8 mouse cellular contexts compared by ENCODE assay signal in genomic region chr3:9610426-9610825, GRCm38 (mm10). TPM values are rescaled to one million over a fixed set of nuclear protein-coding genes. Genes with fewer than 3 reads are reported as not detected.
DNase-seq lines count a peak whose midpoint lies in the region; ATAC-seq and TF ChIP-seq lines count a peak whose summit lies in the region.
"Had no signal": no experiment of that assay in that cellular context is flagged by ENCODE, and none has a peak within 500 bp of the region (broad histone marks: within the 10 kb centered on the region; RNA-seq: fewer than 3 reads in every experiment).

No protein-coding gene starts in this region.

- peaks cover 15% of the 10 kb centered on the region for H3K27me3 ChIP-seq in forebrain, embryonic 12.5 days
- no peaks in the 10 kb centered on the region; the same call in 1 of the 2 replicates for H3K27me3 ChIP-seq in limb, embryonic 10.5 days (ENCODE audit: low read depth, poor library complexity, severe bottlenecking)
- no peaks in the 10 kb centered on the region for H3K27me3 ChIP-seq in neural tube, embryonic 15.5 days (replicated peaks)

- H3K4me3 ChIP-seq in layer of hippocampus, adult 2 months: peak overlapping the region; percentile 50; the same call in 1 of the 2 replicates
- peak overlapping the region; percentile 84; the same call in 1 of the 2 replicates for H3K4me3 ChIP-seq in forebrain, embryonic 12.5 days (replicated peaks)
- peak overlapping the region; percentile 91 for H3K4me3 ChIP-seq in limb, embryonic 10.5 days
- H3K4me3 ChIP-seq in neural tube, embryonic 15.5 days (replicated peaks): peak overlapping the region; percentile 58

- WGBS in forebrain, embryonic 12.5 days: 88% methylated on average over 2 of the region's 2 CpGs
- 89% methylated on average over 2 of the region's 2 CpGs for WGBS in limb, embryonic 10.5 days
- WGBS in neural tube, embryonic 15.5 days: 86% methylated on average over 2 of the region's 2 CpGs

- H3K4me1 ChIP-seq in forebrain, embryonic 12.5 days: peaks cover 22% of the 10 kb centered on the region
- H3K4me1 ChIP-seq in limb, embryonic 10.5 days: peaks cover 68% of the 10 kb centered on the region
- H3K4me1 ChIP-seq in neural tube, embryonic 15.5 days: peaks cover 28% of the 10 kb centered on the region

- peak overlapping the region; percentile 43; the same call in 1 of the 2 replicates for H3K27ac ChIP-seq in layer of hippocampus, adult 2 months
- H3K27ac ChIP-seq in forebrain, embryonic 12.5 days: peak overlapping the region; percentile 96; the same call in 1 of the 2 replicates
- peak overlapping the region; percentile 96 for H3K27ac ChIP-seq in limb, embryonic 10.5 days
- peak overlapping the region; percentile 96 for H3K27ac ChIP-seq in neural tube, embryonic 15.5 days (replicated peaks)

- H3K9me3 ChIP-seq in forebrain, embryonic 12.5 days: no peaks in the 10 kb centered on the region
- no peaks in the 10 kb centered on the region for H3K9me3 ChIP-seq in limb, embryonic 10.5 days (replicated peaks)
- no peaks in the 10 kb centered on the region for H3K9me3 ChIP-seq in neural tube, embryonic 15.5 days (replicated peaks)

- no peak for DNase-seq in layer of hippocampus, adult 2 months (ENCODE audit: low spot score in 2 of 2)
- no peak for DNase-seq in layer of hippocampus, adult 8-10 months (ENCODE audit: low spot score in 2 of 2)
- DNase-seq in limb, embryonic 10.5 days (ENCODE audit: low spot score): no peak
- DNase-seq in gastrocnemius, postnatal 25 days: no peak
- no peak for DNase-seq in embryo, embryonic 10 days (ENCODE audit: low spot score)

- H3K9ac ChIP-seq in forebrain, embryonic 12.5 days: 0 out of 2 replicates have a peak overlapping the region, but pooled peaks have one; percentile 93
- no peak overlapping the region for H3K9ac ChIP-seq in neural tube, embryonic 15.5 days (replicated peaks)

- no peak for TF ChIP-seq CTCF in layer of hippocampus, adult 2 months (conservative IDR thresholded peaks at IDR 0.05)

- H3K36me3 ChIP-seq in forebrain, embryonic 12.5 days (replicated peaks): no peaks in the 10 kb centered on the region
- H3K36me3 ChIP-seq in limb, embryonic 10.5 days: no peaks in the 10 kb centered on the region
- H3K36me3 ChIP-seq in neural tube, embryonic 15.5 days: no peaks in the 10 kb centered on the region

- H3K4me2 ChIP-seq in forebrain, embryonic 12.5 days: peak overlapping the region; percentile 85
- peak overlapping the region; percentile 64 for H3K4me2 ChIP-seq in neural tube, embryonic 15.5 days

- ATAC-seq in forebrain, embryonic 12.5 days (ENCODE audit: low FRiP score): no peak; the same call in 1 of the 2 replicates
- ATAC-seq in neural tube, embryonic 15.5 days (ENCODE audit: low FRiP score): no peak; the same call in 1 of the 2 replicates
- ATAC-seq: activated CD4-positive, CD25-positive, alpha-beta regulatory T cell, adult 4 months had no signal

RNA-seq across cellular contexts. Expression of gene Zfp704, which starts 0.5 kb away (rescaled TPM):
- total RNA-seq in layer of hippocampus, adult 2 months (2021): 10 to 100 TPM; 30.6 to 34.3 TPM
- 10 to 100 TPM; 25.7 to 32.4 (median 29.3) TPM for total RNA-seq in layer of hippocampus, adult 8-10 months (2022)
- 9.2 and 10.0 TPM in 2 replicates for polyA plus RNA-seq in forebrain, embryonic 12.5 days (2016; fragmentation: Nextera tagmentation; extraction: Ambion mirVana)
- 8.8 and 10.1 TPM in 2 replicates for polyA plus RNA-seq in limb, embryonic 10.5 days (2016; fragmentation: Nextera tagmentation; extraction: Ambion mirVana)
- 12.0 and 12.3 TPM in 2 replicates for polyA plus RNA-seq in neural tube, embryonic 15.5 days (2015; fragmentation: Nextera tagmentation; extraction: Ambion mirVana)
- total RNA-seq in gastrocnemius, postnatal 25 days (2021): 1 to 10 TPM; 5.1 to 5.2 TPM

Comparison
In these comparisons a context has a peak if more than half of its experiments do, and no peak if none do; other contexts are left out.
1. H3K27ac ChIP-seq: peak in every context shown above with its lines; median percentile 96 in forebrain, embryonic 12.5 days; 96 in limb, embryonic 10.5 days; 96 in neural tube, embryonic 15.5 days; 43 in layer of hippocampus, adult 2 months.
2. RNA of gene Zfp704, which starts 0.5 kb away (total RNA-seq): 30.6 to 34.3 TPM in layer of hippocampus, adult 2 months and 25.7 to 32.4 TPM in layer of hippocampus, adult 8-10 months; 5.1 to 5.2 TPM in gastrocnemius, postnatal 25 days; every median in the first group is over 4 times any median in the second.
3. Peak in every context shown above with its lines, with median percentiles within 50 percentile points of each other: H3K4me3 ChIP-seq.